Mouse (Mus musculus) left cerebral cortex, adult 2 months (tissue): Measurements from ENCODE around the gene Aldh3b1. TPM values are rescaled to one million over a fixed set of nuclear protein-coding genes. Genes with fewer than 3 reads are reported as not detected.
"Not testable (repeated sequence)": the region's sequence is repeated elsewhere in the genome, so short reads cannot be mapped to it uniquely, and the experiment has no call there.

Experiments used
- DNase-seq, 2 experiments: peaks; one replicate each; pipeline ENCODE4 v3.0.0; 2021 to 2022; ENCODE audit warnings: low spot score in 2 of 2, mixed read lengths in 1 of 2; ENCODE audit errors: extremely low spot score in 1 of 2
- H3K27ac ChIP-seq: fragments of 200-600 bp; 2 replicates; pipeline ENCODE4 v1.8.1; 2022
- H3K4me3 ChIP-seq: fragments of 200-600 bp; 2 replicates; pipeline ENCODE4 v1.8.1; 2022
- CTCF ChIP-seq: fragments of 200-600 bp; IDR thresholded peaks from 2 replicates; pipeline ENCODE4 v1.8.1; 2022; ENCODE audit warnings: antibody characterized with exemption, mild to moderate bottlenecking, moderate library complexity
- intact Hi-C: fragments of 180-260 bp; cut with DNase I; formaldehyde crosslinking; loops from one replicate; pipeline ENCODE4 v1.15.1; 2025
- long read RNA-seq, 2 experiments: library from polyadenylated mRNA; stranded (forward); transcript quantifications; one replicate each; pipeline ENCODE4 v2.0.0; 2021; ENCODE audit warnings: borderline mapping rate in 2 of 2
- total RNA-seq, 2 experiments: library from RNA; stranded (reverse); gene quantifications; 2 replicates each; pipeline ENCODE4 v1.2.3; 2021

Gene Aldh3b1
- 1 to 10 TPM; 2.3 to 3.3 TPM for total RNA-seq
- long read RNA-seq, experiment 1, partial matches to known transcripts: 1 of 5 reads
- long read RNA-seq, experiment 1, other reads (novel, unspliced or antisense): 1 of 5 reads
- long read RNA-seq, experiment 2, partial matches to known transcripts: 0 of 5 reads
- long read RNA-seq, experiment 2, other reads (novel, unspliced or antisense): 1 of 5 reads

- intact Hi-C loops: no loop called here
- H3K27ac ChIP-seq: peak within 1 kb of the TSS; percentile 66
- no peak within 1 kb of the TSS for H3K4me3 ChIP-seq
- DNase-seq: peak in 1 of 2 experiments; percentile 60
- TF ChIP-seq CTCF: no peak
Observed at GRCm38 (mm10) chr19:3929211-3929941, at the start of gene Aldh3b1. Gene Aldh3b1 (minus strand): TSS chr19:3929808.

GRCm38 (mm10) chr19:3975866-3976265 lies 46.3 kb upstream of the Aldh3b1 start:
- intact Hi-C loops: no loop called here
- Histone ChIP-seq H3K4me3 (no peak overlapping the region), H3K27ac (no peak overlapping the region)
- DNase-seq: no peak
- TF ChIP-seq CTCF: no peak

GRCm38 (mm10) chr19:3974608-3975007 lies 45.0 kb upstream of the Aldh3b1 start:
- intact Hi-C loops, DNase-seq, H3K27ac ChIP-seq: not testable (repeated sequence)

GRCm38 (mm10) chr19:3972229-3972628 lies 42.6 kb upstream of the Aldh3b1 start, which contains the start of gene Aldh3b2:
Gene Aldh3b2 (plus strand): TSS chr19:3972328.
- intact Hi-C loops: no loop called here
- DNase-seq: no peak

More at GRCm38 (mm10) chr19:3974608-3975007, 45.0 kb upstream of the Aldh3b1 start:
- H3K4me3 ChIP-seq: not testable (repeated sequence)

GRCm38 (mm10) chr19:3967258-3967657 lies 37.6 kb upstream of the Aldh3b1 start:
- DNase-seq: no peak
- intact Hi-C loops: no loop called here
- no peak for TF ChIP-seq CTCF
- no peak overlapping the region for H3K4me3 ChIP-seq
- no peak overlapping the region for H3K27ac ChIP-seq

More at GRCm38 (mm10) chr19:3972229-3972628, 42.6 kb upstream of the Aldh3b1 start, which contains the start of gene Aldh3b2:
- no peak for TF ChIP-seq CTCF
- no peak within 1 kb of the TSS for H3K4me3 ChIP-seq
- no peak within 1 kb of the TSS for H3K27ac ChIP-seq

- H3K27ac ChIP-seq: no peak overlapping the region
- no peak for DNase-seq
- peak; percentile 38 for TF ChIP-seq CTCF
- intact Hi-C loops: no loop called here
- no peak overlapping the region for H3K4me3 ChIP-seq
Observed at GRCm38 (mm10) chr19:3966330-3967075, 36.9 kb upstream of the Aldh3b1 start.

- DNase-seq: no peak
- no peak overlapping the region for H3K27ac ChIP-seq
- intact Hi-C loops: no loop called here
- H3K4me3 ChIP-seq: no peak overlapping the region
- TF ChIP-seq CTCF: no peak
Observed at GRCm38 (mm10) chr19:3964030-3964429, 34.4 kb upstream of the Aldh3b1 start.

GRCm38 (mm10) chr19:3962469-3962868 lies 32.9 kb upstream of the Aldh3b1 start:
- Histone ChIP-seq H3K27ac (no peak overlapping the region), H3K4me3 (no peak overlapping the region)
- no peak for DNase-seq
- peak; percentile 14; the same call in 1 of the 2 replicates for TF ChIP-seq CTCF
- intact Hi-C loops: no loop called here

GRCm38 (mm10) chr19:3961805-3962204 lies 32.2 kb upstream of the Aldh3b1 start:
- intact Hi-C loops, H3K27ac ChIP-seq: not testable (repeated sequence)

GRCm38 (mm10) chr19:3960211-3960610 lies 30.6 kb upstream of the Aldh3b1 start:
- TF ChIP-seq CTCF: no peak
- intact Hi-C loops: no loop called here
- Histone ChIP-seq H3K4me3 (no peak overlapping the region), H3K27ac (no peak overlapping the region)
- DNase-seq: no peak

More at GRCm38 (mm10) chr19:3961805-3962204, 32.2 kb upstream of the Aldh3b1 start:
- H3K4me3 ChIP-seq, DNase-seq: not testable (repeated sequence)

GRCm38 (mm10) chr19:3959030-3959429 lies 29.4 kb upstream of the Aldh3b1 start:
- H3K27ac ChIP-seq: no peak overlapping the region
- no peak overlapping the region for H3K4me3 ChIP-seq
- intact Hi-C loops: loop anchor here (10.0 kb wide), 1 partner anchor 126 kb away; the partner anchor contains the start of gene Cabp2
- no peak for TF ChIP-seq CTCF
- no peak for DNase-seq

- intact Hi-C loops: loop anchor here (10.0 kb wide), 1 partner anchor 126 kb away; the partner anchor contains the start of gene Cabp2
- no peak within 1 kb of the TSS for H3K27ac ChIP-seq
- no peak for TF ChIP-seq CTCF
- no peak within 1 kb of the TSS for H3K4me3 ChIP-seq
- no peak for DNase-seq
Observed at GRCm38 (mm10) chr19:3958470-3958869, 28.9 kb upstream of the Aldh3b1 start, which contains the start of gene Aldh3b3. Gene Aldh3b3 (plus strand): TSS chr19:3958645.

GRCm38 (mm10) chr19:3957296-3958036 lies 27.9 kb upstream of the Aldh3b1 start:
- H3K4me3 ChIP-seq, DNase-seq, H3K27ac ChIP-seq: not testable (repeated sequence)
- intact Hi-C loops: loop anchor here (10.0 kb wide), 1 partner anchor 127 kb away; the partner anchor contains the start of gene Cabp2
